Mouse (Mus musculus) limb, embryonic 14.5 days (tissue): ENCODE measurements around the gene Serpina3c. TPM values are rescaled to one million over a fixed set of nuclear protein-coding genes. Genes with fewer than 3 reads are reported as not detected.

Experiments
- ATAC-seq: fragments of 200-750 bp; cut with Nextera tagmentation; 2 replicates; pipeline ENCODE4 v1.8.0; 2017; ENCODE audit warnings: low read depth, moderate number of reproducible peaks, moderate TSS enrichment; ENCODE audit not compliant: low FRiP score
- DNase-seq: peaks from one replicate; pipeline ENCODE4 v3.0.0-alpha.2; 2015; ENCODE audit warnings: low spot score
- H3K27ac ChIP-seq: fragments of 300-500 bp; sonication (generic); replicated peaks from 2 replicates; pipeline ENCODE4 v1.5.1; 2014; ENCODE audit warnings: low read depth, mild to moderate bottlenecking, low read length, moderate library complexity, mixed read lengths
- H3K27me3 ChIP-seq: fragments of 300-500 bp; sonication (generic); 2 replicates; pipeline ENCODE4 v1.6.1; 2014; ENCODE audit warnings: low read length, mixed read lengths; ENCODE audit not compliant: control insufficient read depth, insufficient read depth
- H3K36me3 ChIP-seq: fragments of 300-500 bp; sonication (generic); 2 replicates; pipeline ENCODE4 v1.6.1; 2014; ENCODE audit warnings: mild to moderate bottlenecking, low read length, moderate library complexity, mixed read lengths; ENCODE audit not compliant: control insufficient read depth, insufficient read depth
- H3K4me1 ChIP-seq: fragments of 300-500 bp; sonication (generic); 2 replicates; pipeline ENCODE4 v1.6.1; 2014; ENCODE audit warnings: antibody characterized with exemption, low read length, mixed read lengths; ENCODE audit not compliant: control insufficient read depth, insufficient read depth
- H3K4me2 ChIP-seq: fragments of 300-500 bp; sonication (generic); replicated peaks from 2 replicates; pipeline ENCODE4 v1.6.1; 2014; ENCODE audit warnings: low read depth, mild to moderate bottlenecking, low read length, moderate library complexity; ENCODE audit not compliant: severe bottlenecking
- H3K4me3 ChIP-seq: fragments of 300-500 bp; sonication (generic); replicated peaks from 2 replicates; pipeline ENCODE4 v1.5.1; 2014; ENCODE audit warnings: low read length
- H3K9ac ChIP-seq: fragments of 300-500 bp; sonication (generic); 2 replicates; pipeline ENCODE4 v1.6.1; 2014; ENCODE audit warnings: mild to moderate bottlenecking, low read depth, low read length, moderate library complexity; ENCODE audit not compliant: severe bottlenecking
- H3K9me3 ChIP-seq: fragments of 300-500 bp; sonication (generic); 2 replicates; pipeline ENCODE4 v1.6.1; 2016; ENCODE audit warnings: low read length; ENCODE audit not compliant: control insufficient read depth
- POLR2A ChIP-seq: fragments of 200-500 bp; IDR thresholded peaks from 2 replicates; pipeline ENCODE4 v1.8.0; 2012; ENCODE audit warnings: inconsistent platforms, mild to moderate bottlenecking, moderate library complexity, borderline replicate concordance; ENCODE audit not compliant: insufficient read depth, insufficient read length; ENCODE audit errors: extremely low read depth
- WGBS: fragments of 180-500 bp; shearing (Covaris S2); extraction: QIAGEN DNeasy Blood & Tissue Kit; methylation state at CpG from one replicate; pipeline ENCODE4 v1.1.7; 2014; 5-methylcytosine and 5-hydroxymethylcytosine counted together
- polyA plus RNA-seq, 2 experiments: library from polyadenylated mRNA; depleted of rRNA in 1 of 2; stranded (reverse) in 1 of 2; unstranded in 1 of 2; fragments of >200 nt; fragmentation: Nextera tagmentation in 1 of 2; extraction: Ambion mirVana in 1 of 2; gene quantifications; 2 replicates each; pipeline versions ENCODE4 v1.2.1 to v1.2.3; 2012 to 2014

Serpina3c gene
- 0.09 TPM in 1 of 2 replicates, not detected in the other for polyA plus RNA-seq (2012; rRNA removed)
- polyA plus RNA-seq (2014; fragmentation: Nextera tagmentation; extraction: Ambion mirVana), result not detected in 2 replicates

GRCm38 (mm10) chr12:104153656-104154055 lies at the start of gene Serpina3c:
Serpina3c (minus strand) TSS chr12:104153870.
- no peak for TF ChIP-seq POLR2A
- H3K27me3 ChIP-seq, result no peaks in the 10 kb centered on the region
- H3K4me3 ChIP-seq, result no peak within 1 kb of the TSS
- no peak for DNase-seq
- no peaks in the 10 kb centered on the region for H3K9me3 ChIP-seq
- no peak within 1 kb of the TSS for H3K4me2 ChIP-seq
- no peak for ATAC-seq
- H3K27ac ChIP-seq, result no peak within 1 kb of the TSS
- H3K4me1 ChIP-seq, result no peaks in the 10 kb centered on the region
- H3K36me3 ChIP-seq, result no peaks in the 10 kb centered on the region
- 78% methylated on average over 2 of the region's 2 CpGs for WGBS
- H3K9ac ChIP-seq, result no peak within 1 kb of the TSS

GRCm38 (mm10) chr12:104190852-104191251 lies 37.2 kb upstream of the Serpina3c start:
- no peaks in the 10 kb centered on the region for H3K27me3 ChIP-seq
- ATAC-seq, result no peak
- TF ChIP-seq POLR2A, result no peak
- no peak overlapping the region for H3K4me3 ChIP-seq
- H3K36me3 ChIP-seq, result no peaks in the 10 kb centered on the region
- DNase-seq, result no peak
- no peak overlapping the region for H3K4me2 ChIP-seq
- H3K27ac ChIP-seq, result no peak overlapping the region
- H3K9ac ChIP-seq, result no peak overlapping the region
- no peaks in the 10 kb centered on the region for H3K4me1 ChIP-seq
- H3K9me3 ChIP-seq, result no peaks in the 10 kb centered on the region

GRCm38 (mm10) chr12:104189246-104189645 lies 35.6 kb upstream of the Serpina3c start:
- no peak for TF ChIP-seq POLR2A
- WGBS, result 64% methylated on average over 2 of the region's 2 CpGs
- no peak for DNase-seq

GRCm38 (mm10) chr12:104186041-104186581 lies 32.4 kb upstream of the Serpina3c start:
- Histone ChIP-seq H3K4me3 (no peak overlapping the region), H3K9ac (no peak overlapping the region), H3K27ac (no peak overlapping the region), H3K4me1 (no peaks in the 10 kb centered on the region), H3K36me3 (no peaks in the 10 kb centered on the region), H3K27me3 (no peaks in the 10 kb centered on the region), H3K9me3 (no peaks in the 10 kb centered on the region), H3K4me2 (no peak overlapping the region)
- WGBS, result 89% methylated on average over 3 of the region's 3 CpGs
- ATAC-seq (no peak), DNase-seq (no peak)
- no peak for TF ChIP-seq POLR2A

More at GRCm38 (mm10) chr12:104189246-104189645, 35.6 kb upstream of the Serpina3c start:
- Histone ChIP-seq H3K36me3 (no peaks in the 10 kb centered on the region), H3K27ac (no peak overlapping the region), H3K9ac (no peak overlapping the region), H3K9me3 (no peaks in the 10 kb centered on the region), H3K4me3 (no peak overlapping the region), H3K4me1 (no peaks in the 10 kb centered on the region), H3K27me3 (no peaks in the 10 kb centered on the region), H3K4me2 (no peak overlapping the region)
- ATAC-seq, result no peak

GRCm38 (mm10) chr12:104185046-104185445 lies 31.4 kb upstream of the Serpina3c start:
- no peak overlapping the region for H3K4me2 ChIP-seq
- H3K9me3 ChIP-seq, result no peaks in the 10 kb centered on the region
- no peaks in the 10 kb centered on the region for H3K36me3 ChIP-seq
- TF ChIP-seq POLR2A, result no peak
- no peak overlapping the region for H3K9ac ChIP-seq
- no peak for DNase-seq
- ATAC-seq, result no peak
- no peak overlapping the region for H3K27ac ChIP-seq
- H3K4me3 ChIP-seq, result no peak overlapping the region
- H3K27me3 ChIP-seq, result no peaks in the 10 kb centered on the region
- no peaks in the 10 kb centered on the region for H3K4me1 ChIP-seq
- 71% methylated on average over 4 of the region's 4 CpGs for WGBS
